Mouse (Mus musculus): Measurements from ENCODE around the gene Lyrm1.

Lyrm1 gene

GRCm38 (mm10) chr7:119895639-119896512, at the start of gene Lyrm1, which contains the start of gene Dcun1d3:
Gene Lyrm1 (plus strand): TSS chr7:119895861.
Gene Dcun1d3 (minus strand): TSS chr7:119896298.
- peak; percentile 98 for DNase-seq (ENCODE audit: low spot score)

GRCm38 (mm10) chr7:119847396-119847795, 48.3 kb upstream of the Lyrm1 start:
- DNase-seq (ENCODE audit: low spot score), result no peak

GRCm38 (mm10) chr7:119849096-119849495, 46.6 kb upstream of the Lyrm1 start:
- DNase-seq (ENCODE audit: low spot score), result peak; percentile 75

GRCm38 (mm10) chr7:119850737-119851136, 44.9 kb upstream of the Lyrm1 start:
- no peak for DNase-seq (ENCODE audit: low spot score)

DNA sequence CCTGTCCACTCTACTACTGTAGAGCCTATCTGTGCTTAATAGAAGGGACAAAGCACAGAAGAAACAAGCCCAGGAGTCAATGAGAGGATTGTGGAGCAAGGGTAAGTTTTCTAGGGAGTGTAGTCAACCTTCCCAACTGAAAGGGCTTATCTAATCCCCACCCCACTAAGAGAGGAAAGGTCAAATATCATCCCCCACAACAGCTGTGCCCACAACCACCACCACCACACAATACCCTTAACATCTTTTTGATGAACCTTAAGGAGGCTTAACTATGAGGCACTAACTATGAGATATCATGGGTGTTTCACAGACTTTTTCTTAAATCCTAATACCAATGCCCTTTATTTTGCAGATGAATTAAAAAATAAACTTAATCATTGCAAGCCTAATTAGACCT, 43.2 kb upstream of the Lyrm1 start:
- DNase-seq (ENCODE audit: low spot score), result no peak

GRCm38 (mm10) chr7:119853186-119853585, 42.5 kb upstream of the Lyrm1 start:
- DNase-seq (ENCODE audit: low spot score), result no peak

DNA sequence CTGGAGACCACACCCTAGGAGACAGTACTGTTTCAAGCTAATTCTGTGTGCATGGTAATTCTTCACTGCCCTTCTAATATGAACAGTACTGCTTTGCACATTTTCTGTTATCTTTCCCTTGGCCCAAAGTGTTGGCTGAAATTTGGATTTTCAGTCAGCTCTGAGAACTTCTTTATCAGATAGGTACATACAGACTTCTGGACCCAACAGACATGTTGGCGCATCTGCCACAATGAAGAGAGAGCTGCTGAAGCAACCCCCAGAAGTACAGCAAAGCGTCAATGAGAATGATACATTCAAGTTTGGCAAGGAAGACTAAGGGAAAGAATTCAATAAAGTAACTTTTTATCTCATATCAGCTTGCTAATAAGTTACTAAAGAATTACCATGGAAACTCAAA, 41.3 kb upstream of the Lyrm1 start:
- no peak for DNase-seq (ENCODE audit: low spot score)

DNA sequence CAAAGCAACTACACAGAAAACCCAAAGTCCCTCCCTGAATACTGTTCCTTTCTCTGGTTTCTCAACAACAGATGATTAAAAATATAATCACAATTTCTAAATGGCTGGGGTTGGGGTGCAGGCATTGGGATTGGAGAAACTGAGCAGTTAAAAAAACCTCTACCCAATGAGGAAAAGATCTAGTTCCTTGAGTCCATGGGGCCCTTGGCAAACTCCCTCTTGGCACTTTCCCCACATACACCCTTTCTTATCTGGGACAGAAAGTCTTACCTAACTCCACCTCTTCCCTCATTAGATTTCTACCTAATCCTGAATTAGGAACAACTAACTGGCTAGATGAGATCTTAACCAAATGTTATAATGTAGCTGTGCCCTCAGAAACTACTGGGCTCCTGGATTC, 40.6 kb upstream of the Lyrm1 start:
- DNase-seq (ENCODE audit: low spot score), result no peak

GRCm38 (mm10) chr7:119859476-119859875, 36.2 kb upstream of the Lyrm1 start:
- no peak for DNase-seq (ENCODE audit: low spot score)

DNA sequence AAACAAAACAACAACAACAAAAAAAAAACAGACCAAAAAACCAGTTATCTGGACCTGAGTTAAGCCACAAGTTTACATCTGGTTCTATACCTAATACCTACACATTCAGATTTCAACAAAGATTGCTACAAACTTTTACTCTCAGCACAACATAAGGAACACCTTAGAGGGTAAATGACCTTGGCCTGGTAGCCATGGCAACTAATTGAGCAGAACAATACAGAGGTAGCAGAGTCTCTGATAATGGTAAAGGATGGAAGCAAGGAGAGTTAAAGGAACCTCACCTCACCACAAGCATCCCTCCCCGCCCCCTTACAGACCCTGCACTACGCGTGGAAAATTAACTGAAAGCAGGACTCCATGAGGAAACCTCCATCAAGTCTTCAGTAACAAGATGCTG, 35.5 kb upstream of the Lyrm1 start:
- no peak for DNase-seq (ENCODE audit: low spot score)

DNA sequence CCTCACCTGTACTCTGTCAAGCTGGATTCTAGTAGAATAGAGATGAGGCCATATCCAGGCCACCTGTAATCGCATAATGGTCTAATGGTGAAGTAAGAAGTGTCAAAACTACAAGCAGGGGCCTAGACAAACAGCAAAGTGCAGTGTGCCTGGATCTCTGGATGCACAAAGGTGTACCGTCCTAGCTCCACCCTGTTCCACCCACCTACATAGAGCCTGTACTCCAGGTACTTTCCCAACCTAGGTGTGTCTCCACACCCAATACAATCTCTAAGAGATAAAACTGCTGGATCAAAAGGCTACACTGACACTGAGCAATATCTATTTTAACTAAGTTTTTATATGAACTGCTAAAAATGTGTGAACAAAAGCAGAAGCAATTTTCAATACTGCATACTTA, 35.1 kb upstream of the Lyrm1 start:
- no peak for DNase-seq (ENCODE audit: low spot score)

- DNase-seq (ENCODE audit: low spot score), result no peak
Observed at GRCm38 (mm10) chr7:119860971-119861334, 34.7 kb upstream of the Lyrm1 start.

DNA sequence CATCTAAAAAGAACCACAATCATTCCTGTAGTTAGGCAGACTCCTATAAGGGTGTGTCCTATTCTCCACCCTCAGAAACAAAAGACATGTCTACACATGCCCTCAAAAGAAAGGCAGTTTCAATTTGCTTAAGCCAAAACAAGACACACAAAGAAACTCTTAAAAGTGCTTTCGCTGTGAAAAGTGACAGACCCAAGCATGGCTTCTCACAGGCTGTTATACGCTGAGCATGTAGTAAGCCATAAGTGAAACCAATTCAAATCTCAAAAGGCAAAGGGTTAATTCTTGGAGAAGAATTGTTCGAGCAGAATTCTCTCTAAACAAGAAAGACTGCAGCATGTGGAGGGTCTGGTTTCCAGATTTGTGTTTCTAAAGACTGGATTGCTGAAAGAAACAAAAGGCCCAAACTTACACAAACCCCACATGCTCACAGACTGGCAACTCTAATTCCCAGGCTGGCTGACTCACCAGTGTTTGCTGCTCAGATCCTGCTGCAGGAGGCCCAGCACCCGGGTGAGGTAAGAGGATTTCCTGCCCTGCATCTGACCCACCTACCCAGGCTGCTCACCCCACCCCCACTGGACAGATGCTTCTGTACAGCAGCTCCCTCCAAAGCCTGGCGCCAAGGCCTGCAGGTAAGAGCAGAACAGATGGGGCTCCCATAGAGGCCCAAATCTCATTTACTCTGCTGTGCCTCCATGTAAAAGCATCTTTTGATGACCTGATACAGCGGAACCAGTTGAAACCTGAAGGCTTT, 34.1 kb upstream of the Lyrm1 start:
- peak; percentile 29 for DNase-seq (ENCODE audit: low spot score)

DNA sequence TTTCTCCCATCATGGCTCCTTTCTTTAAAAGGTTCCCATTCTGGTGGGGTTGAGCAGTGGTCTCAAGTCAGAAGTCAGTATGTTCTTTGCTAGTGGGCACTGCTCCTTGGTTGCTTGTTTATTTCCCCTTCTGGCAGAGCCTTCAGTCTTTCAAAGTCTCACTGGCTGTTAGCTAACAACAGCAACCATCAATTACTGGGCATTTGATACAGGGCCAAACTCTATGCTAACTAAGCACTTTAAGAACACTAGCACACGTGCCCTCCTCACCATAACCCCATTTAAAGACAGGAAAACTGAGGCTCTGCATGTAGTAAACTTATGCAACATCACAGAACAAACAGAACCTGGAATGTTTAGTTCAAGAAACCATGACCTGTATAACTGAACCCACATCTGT, 33.5 kb upstream of the Lyrm1 start:
- no peak for DNase-seq (ENCODE audit: low spot score)

DNA sequence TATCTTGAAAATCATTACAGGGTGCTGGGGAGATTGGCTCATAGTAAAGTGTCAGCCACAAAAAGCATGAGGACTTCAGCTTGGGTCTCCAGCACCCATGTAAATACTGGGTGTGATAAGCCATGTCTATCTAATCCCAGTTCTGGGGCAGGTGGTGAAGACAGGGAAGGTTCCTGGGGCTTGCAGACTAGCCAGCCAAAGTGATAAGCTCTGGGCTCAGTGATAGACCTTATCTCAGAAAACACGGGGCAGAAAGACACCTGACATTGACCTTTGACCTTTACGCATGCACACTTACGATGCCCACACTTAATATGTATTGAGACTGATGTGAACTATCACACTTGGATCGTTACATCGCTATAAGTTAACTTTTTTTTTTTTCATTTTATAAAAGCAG, 31.2 kb upstream of the Lyrm1 start:
- no peak for DNase-seq (ENCODE audit: low spot score)

- no peak for DNase-seq (ENCODE audit: low spot score)
Observed at GRCm38 (mm10) chr7:119866136-119866535, 29.5 kb upstream of the Lyrm1 start.

DNA sequence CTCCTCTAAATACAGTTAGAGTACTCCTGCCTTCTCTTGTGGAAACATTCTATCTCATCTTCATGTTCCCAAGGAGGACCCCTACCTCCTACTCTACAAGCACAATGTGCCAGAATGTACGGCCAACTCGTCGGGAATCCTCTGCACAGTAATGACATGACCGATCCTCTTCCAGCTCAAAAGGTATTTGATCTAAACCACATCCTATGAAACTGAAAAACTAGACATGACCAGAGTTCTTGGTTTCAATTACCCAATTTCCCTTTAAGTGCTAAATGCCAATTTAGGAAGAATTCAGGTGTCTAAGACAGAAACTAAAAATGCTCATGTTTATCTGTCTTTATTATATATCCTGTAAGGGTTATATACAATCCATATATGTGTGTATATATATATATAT, 23.5 kb upstream of the Lyrm1 start:
- no peak for DNase-seq (ENCODE audit: low spot score)

DNA sequence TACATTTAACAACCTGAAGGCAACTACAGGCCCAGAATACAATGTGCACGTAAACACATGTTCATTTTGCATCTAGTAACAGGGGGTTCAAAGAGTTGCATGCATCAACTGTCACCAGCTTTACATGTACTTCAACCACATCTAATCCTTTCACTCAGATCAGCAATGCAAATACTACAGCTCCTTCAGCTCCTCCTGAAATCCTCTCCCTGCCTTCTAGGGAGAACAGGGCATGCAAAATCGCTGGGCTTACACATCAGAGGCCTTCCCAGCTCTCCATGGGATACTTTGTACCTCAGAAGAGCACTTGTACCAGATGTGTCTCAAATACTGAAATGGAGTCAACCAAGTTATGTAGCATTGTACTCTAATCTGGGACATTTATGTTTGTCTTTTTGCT, 22.6 kb upstream of the Lyrm1 start:
- DNase-seq (ENCODE audit: low spot score), result no peak

GRCm38 (mm10) chr7:119875776-119876440, 19.8 kb upstream of the Lyrm1 start:
- DNase-seq (ENCODE audit: low spot score), result peak; percentile 44

GRCm38 (mm10) chr7:119879171-119879570, 16.5 kb upstream of the Lyrm1 start:
- no peak for DNase-seq (ENCODE audit: low spot score)

DNA sequence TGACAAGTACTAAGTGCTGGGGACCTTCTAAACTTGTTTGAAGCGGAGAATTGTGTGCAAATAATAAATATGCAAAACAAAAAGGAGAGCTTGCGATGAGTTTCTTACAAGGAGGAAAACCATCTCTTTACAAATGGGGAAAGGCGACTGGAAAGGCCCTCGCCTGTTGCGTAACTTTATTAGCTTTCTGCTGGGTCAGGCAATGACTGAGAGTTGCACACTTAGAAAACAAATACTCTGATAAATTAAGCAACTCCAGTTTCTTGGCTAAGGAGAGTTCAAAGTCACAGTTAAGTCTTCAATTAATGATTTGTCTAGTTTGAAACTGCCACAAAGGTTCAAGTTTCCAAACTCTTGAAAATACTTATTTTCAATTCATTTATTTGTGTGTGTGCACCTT, 15.3 kb upstream of the Lyrm1 start:
- no peak for DNase-seq (ENCODE audit: low spot score)

DNA sequence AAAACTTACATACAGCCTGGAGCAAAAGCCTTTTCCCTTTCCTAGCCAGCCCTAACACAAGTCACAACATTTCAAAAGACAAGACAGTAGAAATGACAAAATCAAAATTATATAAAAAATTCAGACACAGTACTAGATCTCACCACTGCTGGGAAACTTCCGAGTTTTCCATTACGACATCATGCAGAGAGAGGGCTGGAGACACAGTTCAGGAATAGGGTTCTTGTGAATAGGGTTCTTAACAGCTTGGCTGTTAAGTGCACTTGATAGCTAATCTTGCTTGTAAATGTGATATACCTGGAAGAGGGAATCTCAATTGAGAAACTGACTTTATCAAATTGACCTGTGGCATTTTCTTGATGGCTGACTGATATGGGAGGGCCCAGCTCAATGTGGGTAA, 14.4 kb upstream of the Lyrm1 start:
- DNase-seq (ENCODE audit: low spot score), result no peak

GRCm38 (mm10) chr7:119887887-119888286, 7.8 kb upstream of the Lyrm1 start:
- DNase-seq (ENCODE audit: low spot score), result no peak

Measured in layer of hippocampus, adult 11-12 months (tissue).